Mouse (Mus musculus): ENCODE measurements around the gene Rapgef1.

- TF ChIP-seq CTCF (IDR thresholded peaks at IDR 0.05), result no peak
- TF ChIP-seq EP300 (IDR thresholded peaks at IDR 0.05), result no peak
Measured at GRCm38 (mm10) chr2:29711038-29711437, 91.5 kb downstream of the Rapgef1 start.

All from lung, postnatal 0 days (tissue).